Mouse (Mus musculus) cerebellum, adult 2 months (tissue): ENCODE measurements around the gene Gm10803.

Experiments used
- CTCF ChIP-seq: fragments of 200-500 bp; IDR thresholded peaks from 2 replicates; pipeline ENCODE4 v1.5.1; 2011; ENCODE audit warnings: low read depth, mild to moderate bottlenecking, control low read depth, low read length, moderate library complexity, borderline replicate concordance; ENCODE audit not compliant: insufficient read depth
- POLR2A ChIP-seq: fragments of 200-500 bp; IDR thresholded peaks from 2 replicates; pipeline ENCODE4 v1.6.1; 2011; ENCODE audit warnings: low read length, control low read depth, borderline replicate concordance; ENCODE audit not compliant: insufficient read depth

- TF ChIP-seq POLR2A (no peak), CTCF (no peak)
These were observed 38.8 kb upstream of the Gm10803 start for GRCm38 (mm10) chr2:93521571-93521970.
